Mouse (Mus musculus): ENCODE data around the gene Adamtsl2. TPM values are rescaled to one million over a fixed set of nuclear protein-coding genes. Genes with fewer than 3 reads are reported as not detected.

Adamtsl2 gene
- total RNA-seq, 1 experiment: 0.36 TPM

- in situ Hi-C loops (cut with MboI; ENCODE audit: low sequenced_read_pairs in 2 of 2, unreplicated experiment in 2 of 2): no loop called here
- no peak overlapping the region for H3K27ac ChIP-seq (ENCODE audit: insufficient read depth, low read depth, low read length, poor library complexity, severe bottlenecking)
These were observed 20.4 kb upstream of the Adamtsl2 start for GRCm38 (mm10) chr2:27058751-27059150.

GRCm38 (mm10) chr2:27059187-27059586, 20.0 kb upstream of the Adamtsl2 start:
- no peak overlapping the region for H3K9ac ChIP-seq (ENCODE audit: insufficient read depth, low read depth, low read length, poor library complexity, severe bottlenecking)
- in situ Hi-C loops (cut with MboI; ENCODE audit: low sequenced_read_pairs in 2 of 2, unreplicated experiment in 2 of 2): no loop called here
- no peak overlapping the region for H3K4me3 ChIP-seq (ENCODE audit: insufficient read depth in 1 of 2, low read depth in 1 of 2, low read length in 2 of 2, poor library complexity in 1 of 2, severe bottlenecking in 1 of 2)
- H3K4me1 ChIP-seq (ENCODE audit: control insufficient read depth in 2 of 2, insufficient read depth in 2 of 2, low read length in 2 of 2, poor library complexity in 1 of 2): no peaks in the 10 kb centered on the region
- H3K9me3 ChIP-seq (ENCODE audit: control insufficient read depth, insufficient read depth, low read depth, low read length): no peaks in the 10 kb centered on the region
- no peaks in the 10 kb centered on the region for H3K36me3 ChIP-seq (ENCODE audit: control insufficient read depth, insufficient read depth, low read length, poor library complexity, severe bottlenecking)
- TF ChIP-seq ZNF384 (IDR thresholded peaks at IDR 0.05; ENCODE audit: low read depth, low read length): no peak
- TF ChIP-seq CHD2 (IDR thresholded peaks at IDR 0.05; ENCODE audit: low read depth, low read length): no peak
- TF ChIP-seq MAFK (IDR thresholded peaks at IDR 0.05; ENCODE audit: insufficient read depth, low read depth, low read length): no peak
- no peak for TF ChIP-seq HCFC1 (IDR thresholded peaks at IDR 0.05; ENCODE audit: borderline replicate concordance, insufficient read depth, low read length)
- TF ChIP-seq ZC3H11A (IDR thresholded peaks at IDR 0.05; ENCODE audit: borderline replicate concordance, low read depth, low read length): no peak
- DNase-seq (ENCODE audit: low read depth, low spot score): no peak
- H3K27ac ChIP-seq (ENCODE audit: insufficient read depth, low read depth, low read length, poor library complexity, severe bottlenecking): no peak overlapping the region

More at GRCm38 (mm10) chr2:27058751-27059150, 20.4 kb upstream of the Adamtsl2 start:
- no peaks in the 10 kb centered on the region for H3K4me1 ChIP-seq (ENCODE audit: control insufficient read depth in 2 of 2, insufficient read depth in 2 of 2, low read length in 2 of 2, poor library complexity in 1 of 2)
- DNase-seq (ENCODE audit: low read depth, low spot score): no peak
- H3K9ac ChIP-seq (ENCODE audit: insufficient read depth, low read depth, low read length, poor library complexity, severe bottlenecking): no peak overlapping the region
- no peaks in the 10 kb centered on the region for H3K9me3 ChIP-seq (ENCODE audit: control insufficient read depth, insufficient read depth, low read depth, low read length)
- H3K36me3 ChIP-seq (ENCODE audit: control insufficient read depth, insufficient read depth, low read length, poor library complexity, severe bottlenecking): no peaks in the 10 kb centered on the region
- no peak overlapping the region for H3K4me3 ChIP-seq (ENCODE audit: insufficient read depth in 1 of 2, low read depth in 1 of 2, low read length in 2 of 2, poor library complexity in 1 of 2, severe bottlenecking in 1 of 2)
- no peak for TF ChIP-seq ZNF384 (IDR thresholded peaks at IDR 0.05; ENCODE audit: low read depth, low read length)
- TF ChIP-seq MAFK (IDR thresholded peaks at IDR 0.05; ENCODE audit: insufficient read depth, low read depth, low read length): no peak
- TF ChIP-seq CHD2 (IDR thresholded peaks at IDR 0.05; ENCODE audit: low read depth, low read length): no peak
- TF ChIP-seq ZC3H11A (IDR thresholded peaks at IDR 0.05; ENCODE audit: borderline replicate concordance, low read depth, low read length): no peak
- TF ChIP-seq HCFC1 (IDR thresholded peaks at IDR 0.05; ENCODE audit: borderline replicate concordance, insufficient read depth, low read length): no peak

- H3K4me1 ChIP-seq (ENCODE audit: control insufficient read depth in 2 of 2, insufficient read depth in 2 of 2, low read length in 2 of 2, poor library complexity in 1 of 2): no peaks in the 10 kb centered on the region
- TF ChIP-seq ZC3H11A (IDR thresholded peaks at IDR 0.05; ENCODE audit: borderline replicate concordance, low read depth, low read length): no peak
- no peak for TF ChIP-seq CHD2 (IDR thresholded peaks at IDR 0.05; ENCODE audit: low read depth, low read length)
- no peak for TF ChIP-seq ZNF384 (IDR thresholded peaks at IDR 0.05; ENCODE audit: low read depth, low read length)
- no peak for TF ChIP-seq HCFC1 (IDR thresholded peaks at IDR 0.05; ENCODE audit: borderline replicate concordance, insufficient read depth, low read length)
- no peaks in the 10 kb centered on the region for H3K9me3 ChIP-seq (ENCODE audit: control insufficient read depth, insufficient read depth, low read depth, low read length)
- H3K9ac ChIP-seq (ENCODE audit: insufficient read depth, low read depth, low read length, poor library complexity, severe bottlenecking): no peak overlapping the region
- H3K36me3 ChIP-seq (ENCODE audit: control insufficient read depth, insufficient read depth, low read length, poor library complexity, severe bottlenecking): no peaks in the 10 kb centered on the region
- in situ Hi-C loops (cut with MboI; ENCODE audit: low sequenced_read_pairs in 2 of 2, unreplicated experiment in 2 of 2): no loop called here
- no peak overlapping the region for H3K27ac ChIP-seq (ENCODE audit: insufficient read depth, low read depth, low read length, poor library complexity, severe bottlenecking)
- DNase-seq (ENCODE audit: low read depth, low spot score): no peak
- no peak overlapping the region for H3K4me3 ChIP-seq (ENCODE audit: insufficient read depth in 1 of 2, low read depth in 1 of 2, low read length in 2 of 2, poor library complexity in 1 of 2, severe bottlenecking in 1 of 2)
These were observed 12.1 kb upstream of the Adamtsl2 start for GRCm38 (mm10) chr2:27067124-27067523.

- Histone ChIP-seq H3K4me1 (ENCODE audit: control insufficient read depth in 2 of 2, insufficient read depth in 2 of 2, low read length in 2 of 2, poor library complexity in 1 of 2) (no peaks in the 10 kb centered on the region), H3K9ac (ENCODE audit: insufficient read depth, low read depth, low read length, poor library complexity, severe bottlenecking) (no peak overlapping the region), H3K36me3 (ENCODE audit: control insufficient read depth, insufficient read depth, low read length, poor library complexity, severe bottlenecking) (no peaks in the 10 kb centered on the region), H3K9me3 (ENCODE audit: control insufficient read depth, insufficient read depth, low read depth, low read length) (no peaks in the 10 kb centered on the region), H3K27ac (ENCODE audit: insufficient read depth, low read depth, low read length, poor library complexity, severe bottlenecking) (no peak overlapping the region), H3K4me3 (ENCODE audit: insufficient read depth in 1 of 2, low read depth in 1 of 2, low read length in 2 of 2, poor library complexity in 1 of 2, severe bottlenecking in 1 of 2) (no peak overlapping the region)
- TF ChIP-seq HCFC1 (IDR thresholded peaks at IDR 0.05; ENCODE audit: borderline replicate concordance, insufficient read depth, low read length) (no peak), MAFK (IDR thresholded peaks at IDR 0.05; ENCODE audit: insufficient read depth, low read depth, low read length) (no peak), ZNF384 (IDR thresholded peaks at IDR 0.05; ENCODE audit: low read depth, low read length) (no peak), CHD2 (IDR thresholded peaks at IDR 0.05; ENCODE audit: low read depth, low read length) (no peak), ZC3H11A (IDR thresholded peaks at IDR 0.05; ENCODE audit: borderline replicate concordance, low read depth, low read length) (no peak)
- in situ Hi-C loops (cut with MboI; ENCODE audit: low sequenced_read_pairs in 2 of 2, unreplicated experiment in 2 of 2): no loop called here
- no peak for DNase-seq (ENCODE audit: low read depth, low spot score)
These were observed 11.2 kb upstream of the Adamtsl2 start for GRCm38 (mm10) chr2:27067996-27068395.

- Histone ChIP-seq H3K36me3 (ENCODE audit: control insufficient read depth, insufficient read depth, low read length, poor library complexity, severe bottlenecking) (no peaks in the 10 kb centered on the region), H3K9me3 (ENCODE audit: control insufficient read depth, insufficient read depth, low read depth, low read length) (no peaks in the 10 kb centered on the region), H3K4me1 (ENCODE audit: control insufficient read depth in 2 of 2, insufficient read depth in 2 of 2, low read length in 2 of 2, poor library complexity in 1 of 2) (no peaks in the 10 kb centered on the region), H3K9ac (ENCODE audit: insufficient read depth, low read depth, low read length, poor library complexity, severe bottlenecking) (no peak overlapping the region), H3K27ac (ENCODE audit: insufficient read depth, low read depth, low read length, poor library complexity, severe bottlenecking) (no peak overlapping the region), H3K4me3 (ENCODE audit: insufficient read depth in 1 of 2, low read depth in 1 of 2, low read length in 2 of 2, poor library complexity in 1 of 2, severe bottlenecking in 1 of 2) (no peak overlapping the region)
- TF ChIP-seq HCFC1 (IDR thresholded peaks at IDR 0.05; ENCODE audit: borderline replicate concordance, insufficient read depth, low read length): no peak
- no peak for TF ChIP-seq MAFK (IDR thresholded peaks at IDR 0.05; ENCODE audit: insufficient read depth, low read depth, low read length)
- no peak for TF ChIP-seq CHD2 (IDR thresholded peaks at IDR 0.05; ENCODE audit: low read depth, low read length)
- TF ChIP-seq ZC3H11A (IDR thresholded peaks at IDR 0.05; ENCODE audit: borderline replicate concordance, low read depth, low read length): no peak
- no peak for TF ChIP-seq ZNF384 (IDR thresholded peaks at IDR 0.05; ENCODE audit: low read depth, low read length)
- in situ Hi-C loops (cut with MboI; ENCODE audit: low sequenced_read_pairs in 2 of 2, unreplicated experiment in 2 of 2): no loop called here
- no peak for DNase-seq (ENCODE audit: low read depth, low spot score)
These were observed 9.5 kb upstream of the Adamtsl2 start for GRCm38 (mm10) chr2:27069646-27070045.
